ENCODE assay signal across 8 mouse cellular contexts in the genomic region with DNA sequence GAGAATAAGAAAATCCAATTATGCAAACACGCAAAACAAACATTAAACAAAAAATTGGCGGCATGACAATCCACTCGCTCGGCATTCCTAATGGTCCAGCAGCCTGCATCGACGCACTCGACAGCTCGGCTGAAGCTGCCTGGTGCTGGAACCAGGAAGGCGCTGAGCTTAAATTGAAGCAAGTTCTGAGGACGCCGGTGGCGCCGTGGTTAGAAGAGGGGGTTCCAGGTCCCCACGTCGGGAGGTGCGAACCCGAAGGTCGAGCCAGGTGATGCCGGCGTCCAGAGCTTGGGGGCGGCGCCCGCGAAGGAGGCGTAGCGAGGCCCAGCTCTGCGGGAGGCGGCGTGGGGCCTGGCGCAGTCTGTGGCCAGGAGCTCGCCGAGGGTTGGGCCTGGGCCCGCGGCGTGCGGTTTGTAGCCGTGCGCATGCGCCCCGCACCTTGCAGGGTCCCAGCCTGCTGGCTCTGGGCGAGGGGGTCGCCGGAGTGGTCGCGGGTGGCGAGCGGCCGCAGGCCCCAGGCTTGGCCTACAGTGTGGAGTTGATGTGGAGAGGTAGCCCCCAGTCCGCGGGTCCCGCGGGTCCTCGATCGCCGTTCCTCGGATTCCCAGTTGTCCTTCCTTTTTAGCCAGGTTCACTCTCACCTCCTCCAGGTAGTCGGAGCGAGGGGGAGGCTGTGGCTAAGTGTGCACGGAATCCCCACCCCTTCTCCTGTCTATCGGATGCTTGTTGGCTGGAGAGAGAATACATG. TPM values are rescaled to one million over a fixed set of nuclear protein-coding genes. Genes with fewer than 3 reads are reported as not detected.
DNase-seq lines count a peak whose midpoint lies in the region; ATAC-seq lines count a peak whose summit lies in the region.

No protein-coding gene starts in this region.

- H3K27ac ChIP-seq in hindbrain, embryonic 10.5 days, result peak overlapping the region; percentile 96
- peak overlapping the region; percentile 57 for H3K27ac ChIP-seq in lung, embryonic 16.5 days (ENCODE audit: low read length)

- peaks cover 46% of the 10 kb centered on the region for H3K27me3 ChIP-seq in hindbrain, embryonic 10.5 days (ENCODE audit: insufficient read depth, poor library complexity, severe bottlenecking)
- H3K27me3 ChIP-seq in lung, embryonic 16.5 days (ENCODE audit: control insufficient read depth, insufficient read depth, low read depth, low read length), result peaks cover 23% of the 10 kb centered on the region

- WGBS in hindbrain, embryonic 10.5 days, result under 1% methylated on average over 60 of the region's 60 CpGs
- under 1% methylated on average over 52 of the region's 60 CpGs for WGBS in lung, embryonic 16.5 days

- no peaks in the 10 kb centered on the region for H3K36me3 ChIP-seq in hindbrain, embryonic 10.5 days
- H3K36me3 ChIP-seq in lung, embryonic 16.5 days (ENCODE audit: control insufficient read depth, insufficient read depth, low read length), result no peaks in the 10 kb centered on the region

- no peaks in the 10 kb centered on the region for H3K9me3 ChIP-seq in hindbrain, embryonic 10.5 days
- H3K9me3 ChIP-seq in lung, embryonic 16.5 days (ENCODE audit: control insufficient read depth, low read length), result no peaks in the 10 kb centered on the region

- ATAC-seq in frontal cortex, adult (ENCODE audit: low TSS enrichment), result peak; percentile 96
- peak; percentile 93 for ATAC-seq in lung, embryonic 16.5 days (ENCODE audit: low read depth)

- H3K4me2 ChIP-seq in lung, embryonic 16.5 days (ENCODE audit: low read depth, low read length), result peak overlapping the region; percentile 82

- peak overlapping the region; percentile 71 for H3K4me3 ChIP-seq in hindbrain, embryonic 10.5 days
- peak overlapping the region; percentile 97 for H3K4me3 ChIP-seq in lung, embryonic 16.5 days (ENCODE audit: low read length)

- H3K9ac ChIP-seq in lung, embryonic 16.5 days (ENCODE audit: low read length), result peak overlapping the region; percentile 91

- H3K4me1 ChIP-seq in hindbrain, embryonic 10.5 days (replicated peaks), result peaks cover 31% of the 10 kb centered on the region
- H3K4me1 ChIP-seq in lung, embryonic 16.5 days (replicated peaks; ENCODE audit: control insufficient read depth, insufficient read depth, low read length), result peaks cover 18% of the 10 kb centered on the region

- peak; percentile 78 for DNase-seq in Muller cell, postnatal 12 days (ENCODE audit: inconsistent ontology term)
- DNase-seq in cerebellum, adult 9-10 months, result peak; percentile 74
- DNase-seq in hindbrain, embryonic 10.5 days (ENCODE audit: low spot score), result peak; percentile 91
- peak; percentile 67 for DNase-seq in layer of hippocampus, adult 9-11 months
- DNase-seq in ovary, adult 18-20 months (ENCODE audit: low spot score), result peak; percentile 60
- DNase-seq in thymus, postnatal 14 days, result peak; percentile 77

RNA-seq across cellular contexts. Expression of a gene that starts 4.1 kb away (rescaled TPM):
- polyA plus RNA-seq in hindbrain, embryonic 10.5 days (2016; fragmentation: Nextera tagmentation; extraction: Ambion mirVana), result 12.3 and 17.2 TPM in 2 replicates
- polyA plus RNA-seq in lung, embryonic 16.5 days (2015; fragmentation: Nextera tagmentation; extraction: Ambion mirVana), result 1.4 and 2.4 TPM in 2 replicates

RNA-seq across cellular contexts. Expression of a gene that starts 4.5 kb away (rescaled TPM):
- polyA plus RNA-seq in hindbrain, embryonic 10.5 days (2016; fragmentation: Nextera tagmentation; extraction: Ambion mirVana), result 31.7 and 38.2 TPM in 2 replicates
- 30.0 and 30.8 TPM in 2 replicates for polyA plus RNA-seq in lung, embryonic 16.5 days (2015; fragmentation: Nextera tagmentation; extraction: Ambion mirVana)

Comparison
In these comparisons a context has a peak if more than half of its experiments do, and no peak if none do; other contexts are left out.
1. Peak in every context shown above with its lines: DNase-seq, ATAC-seq, H3K4me3 ChIP-seq and H3K27ac ChIP-seq.